Mouse (Mus musculus): Measurements from ENCODE around the gene Fam107b.

- TF ChIP-seq CTCF (conservative IDR thresholded peaks at IDR 0.05; ENCODE audit: low read length) (peak; percentile 85), NANOG (IDR thresholded peaks at IDR 0.05; ENCODE audit: borderline replicate concordance, low read length) (no peak), POU5F1 (IDR thresholded peaks at IDR 0.05; ENCODE audit: borderline replicate concordance, low read length) (no peak)
Observed at GRCm38 (mm10) chr2:3769260-3769659, 199.0 kb downstream of the Fam107b start.

All from E14TG2a.4 (cell line).